Comparison of ENCODE assay signal across 33 mouse cellular contexts in genomic region chr2:120013831-120014486, GRCm38 (mm10).
"Had no signal": no experiment of that assay in that cellular context is flagged by ENCODE, and none has a peak within 500 bp of the region (broad histone marks: within the 10 kb centered on the region; RNA-seq: fewer than 3 reads in every experiment).

No protein-coding gene starts in this region.

- H3K4me3 ChIP-seq: heart, embryonic 12.5 days; heart, embryonic 13.5 days; heart, embryonic 15.5 days; hindbrain, embryonic 12.5 days; hindbrain, embryonic 13.5 days; hindbrain, embryonic 15.5 days; intestine, embryonic 15.5 days; kidney, embryonic 15.5 days; layer of hippocampus, adult 2 months; left cerebral cortex, adult 2 months had no signal

- H3K4me1 ChIP-seq: hindbrain, embryonic 12.5 days; hindbrain, embryonic 13.5 days; hindbrain, embryonic 15.5 days; intestine, embryonic 15.5 days had no signal

- H3K27me3 ChIP-seq: heart, embryonic 12.5 days; heart, embryonic 13.5 days; heart, embryonic 15.5 days; hindbrain, embryonic 12.5 days; hindbrain, embryonic 13.5 days; hindbrain, embryonic 15.5 days; intestine, embryonic 15.5 days; kidney, embryonic 15.5 days had no signal

- H3K27ac ChIP-seq: heart, embryonic 13.5 days; heart, embryonic 15.5 days; hindbrain, embryonic 12.5 days; hindbrain, embryonic 13.5 days; hindbrain, embryonic 14.5 days; hindbrain, embryonic 15.5 days; hindbrain, postnatal 0 days; intestine, embryonic 15.5 days; kidney, embryonic 15.5 days; kidney, postnatal 0 days; layer of hippocampus, adult 2 months; left cerebral cortex, adult 2 months had no signal

- DNase-seq: heart, postnatal 10 days; heart, postnatal 14 days; heart, postnatal 36 days; heart, postnatal 4 days; kidney, adult 11 months; kidney, adult 18-20 months; kidney, adult 2 months; kidney, adult 8-10 months; kidney, adult 9 months; kidney, postnatal 10 days; kidney, postnatal 14 days; kidney, postnatal 25 days; kidney, postnatal 36 days; kidney, postnatal 4 days; layer of hippocampus, adult 9-11 months; layer of hippocampus, postnatal 36 days had no signal

- H3K9ac ChIP-seq: heart, embryonic 12.5 days; heart, embryonic 13.5 days; heart, embryonic 15.5 days; hindbrain, embryonic 12.5 days; hindbrain, embryonic 13.5 days; hindbrain, embryonic 14.5 days; hindbrain, embryonic 15.5 days; intestine, embryonic 15.5 days; kidney, embryonic 15.5 days had no signal

- ATAC-seq: hindbrain, embryonic 16.5 days; hindbrain, postnatal 0 days; inflammation-experienced regulatory T-cells, adult 6 months; intestine, embryonic 15.5 days; intestine, embryonic 16.5 days; intestine, postnatal 0 days had no signal

- H3K9me3 ChIP-seq: heart, embryonic 12.5 days; heart, embryonic 13.5 days; heart, embryonic 15.5 days; hindbrain, embryonic 12.5 days; hindbrain, embryonic 13.5 days; hindbrain, embryonic 15.5 days; intestine, embryonic 15.5 days; kidney, embryonic 15.5 days had no signal
